ENCODE assay signal across 11 mouse cellular contexts in the genomic region with DNA sequence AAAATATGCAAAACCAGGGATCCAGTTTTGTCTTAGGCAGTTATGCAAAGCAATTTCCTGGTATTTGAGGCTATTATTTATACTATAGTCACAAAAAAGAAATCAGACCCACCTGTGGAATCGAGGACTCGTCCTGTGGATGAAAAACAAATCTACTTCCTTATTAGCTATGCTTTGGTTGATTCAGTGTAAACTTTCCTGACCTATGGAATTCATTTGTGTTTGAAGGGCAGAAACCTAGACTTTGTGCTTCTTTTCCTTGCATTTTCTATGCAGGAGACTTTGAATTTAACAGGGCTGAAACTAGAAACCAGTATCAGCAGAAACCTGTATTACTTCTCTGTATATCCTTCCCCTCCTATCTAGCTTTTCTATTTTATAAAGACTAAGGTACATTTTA.
"Had no signal": no experiment of that assay in that cellular context is flagged by ENCODE, and none has a peak within 500 bp of the region (broad histone marks: within the 10 kb centered on the region; RNA-seq: fewer than 3 reads in every experiment).

No protein-coding gene starts in this region.

- H3K9ac ChIP-seq: liver, embryonic 13.5 days; midbrain, embryonic 15.5 days; neural tube, embryonic 12.5 days; neural tube, embryonic 15.5 days had no signal

- DNase-seq: liver, embryonic 13.5 days; lung, adult 2 months; lung, postnatal 4 days; right cerebral cortex, postnatal 14 days; right cerebral cortex, postnatal 4 days; thymus, postnatal 25 days had no signal

- H3K9me3 ChIP-seq: liver, embryonic 13.5 days; midbrain, embryonic 15.5 days; neural tube, embryonic 12.5 days; neural tube, embryonic 15.5 days had no signal

- H3K27me3 ChIP-seq: liver, embryonic 13.5 days; midbrain, embryonic 15.5 days; neural tube, embryonic 12.5 days; neural tube, embryonic 15.5 days had no signal

- H3K4me1 ChIP-seq: liver, embryonic 13.5 days; neural tube, embryonic 12.5 days had no signal

- H3K36me3 ChIP-seq: liver, embryonic 13.5 days; midbrain, embryonic 15.5 days; neural tube, embryonic 12.5 days; neural tube, embryonic 15.5 days had no signal

- H3K4me3 ChIP-seq: left cerebral cortex, adult 2 months; liver, embryonic 13.5 days; midbrain, embryonic 15.5 days; neural tube, embryonic 12.5 days; neural tube, embryonic 15.5 days had no signal

- H3K4me2 ChIP-seq: liver, embryonic 13.5 days; midbrain, embryonic 11.5 days; midbrain, embryonic 15.5 days; neural tube, embryonic 12.5 days; neural tube, embryonic 15.5 days had no signal

- H3K27ac ChIP-seq: left cerebral cortex, adult 2 months; liver, embryonic 13.5 days; neural tube, embryonic 12.5 days; neural tube, embryonic 15.5 days had no signal
